Mouse (Mus musculus): Measurements from ENCODE around the gene Vgll4. TPM values are rescaled to one million over a fixed set of nuclear protein-coding genes. Genes with fewer than 3 reads are reported as not detected.
A peak's percentile ranks its signal among the peaks of the same experiment; 100 is the strongest.

The Vgll4 gene
- total and polyA plus RNA-seq, 2 experiments = 24.3 to 44.5 TPM

DNA sequence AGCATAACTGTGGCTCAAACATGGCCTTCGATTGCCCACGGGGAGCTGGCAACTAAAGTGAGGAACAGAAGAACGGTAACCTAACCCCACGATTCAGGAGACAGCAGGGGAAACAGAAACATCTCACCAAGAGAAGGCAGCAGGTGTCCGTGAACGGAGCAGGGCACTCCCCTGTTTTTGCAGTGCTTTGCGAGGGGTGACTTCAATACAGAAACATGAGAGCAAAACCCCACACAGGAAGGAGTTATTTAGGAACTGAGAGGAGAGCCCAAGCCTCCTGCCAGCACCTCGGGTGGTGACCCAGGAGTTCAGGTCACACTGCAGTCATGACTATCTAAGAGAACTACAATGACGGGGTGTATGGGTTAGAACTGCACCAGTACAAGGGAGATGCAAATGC is 40.5 kb upstream of the Vgll4 start:
- Histone ChIP-seq H3K36me3 (ENCODE audit: control insufficient read depth, insufficient read depth, low read length) (0 out of 2 replicates have a peak, but pooled peaks cover 1% of the 10 kb centered on the region), H3K27ac (replicated peaks; ENCODE audit: insufficient read depth, low read depth, low read length) (no peak overlapping the region), H3K79me2 (ENCODE audit: control insufficient read depth, insufficient read depth, low read length) (no peaks in the 10 kb centered on the region), H3K9ac (ENCODE audit: low read depth, low read length) (no peak overlapping the region), H3K4me3 (ENCODE audit: insufficient read depth, low read depth, low read length) (no peak overlapping the region), H3K27me3 (ENCODE audit: control insufficient read depth, insufficient read depth, low read length) (no peaks in the 10 kb centered on the region), H3K4me1 (ENCODE audit: control insufficient read depth, insufficient read depth, low read length) (no peaks in the 10 kb centered on the region)
- DNase-seq (ENCODE audit: extremely low read depth, low read depth, low spot score) = no peak
- 88% methylated on average over 9 of the region's 9 CpGs for WGBS
- TF ChIP-seq CTCF (IDR thresholded peaks at IDR 0.05; ENCODE audit: low read depth, low read length) (no peak), POLR2A (IDR thresholded peaks at IDR 0.05; ENCODE audit: extremely low read depth, insufficient read depth, low read length) (no peak)

DNA sequence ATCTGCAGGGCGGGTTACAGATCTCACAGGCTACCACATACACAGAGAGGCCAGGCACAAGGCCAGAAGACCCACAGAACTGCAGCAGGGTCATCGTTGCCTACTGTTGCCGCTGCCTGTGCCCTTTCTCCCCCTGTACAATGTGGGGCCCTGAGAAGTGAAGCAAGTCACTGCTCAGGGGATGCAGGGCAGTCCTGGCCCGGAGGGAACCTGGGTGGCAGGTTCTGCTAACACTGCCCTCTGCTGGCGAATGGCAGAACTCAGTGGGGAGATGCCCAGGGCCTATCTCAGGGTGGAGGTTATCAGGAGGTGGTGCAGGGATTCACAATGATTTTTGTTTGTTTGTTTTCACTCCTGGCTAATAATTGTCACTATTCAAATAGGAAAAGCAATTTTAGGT is 37.9 kb upstream of the Vgll4 start:
- Histone ChIP-seq H3K36me3 (ENCODE audit: control insufficient read depth, insufficient read depth, low read length) (0 out of 2 replicates have a peak, but pooled peaks cover 1% of the 10 kb centered on the region), H3K4me3 (ENCODE audit: insufficient read depth, low read depth, low read length) (no peak overlapping the region), H3K4me1 (ENCODE audit: control insufficient read depth, insufficient read depth, low read length) (no peaks in the 10 kb centered on the region), H3K9ac (ENCODE audit: low read depth, low read length) (no peak overlapping the region), H3K27me3 (ENCODE audit: control insufficient read depth, insufficient read depth, low read length) (no peaks in the 10 kb centered on the region), H3K27ac (replicated peaks; ENCODE audit: insufficient read depth, low read depth, low read length) (no peak overlapping the region), H3K79me2 (ENCODE audit: control insufficient read depth, insufficient read depth, low read length) (no peaks in the 10 kb centered on the region)
- TF ChIP-seq POLR2A (IDR thresholded peaks at IDR 0.05; ENCODE audit: extremely low read depth, insufficient read depth, low read length) (no peak), CTCF (IDR thresholded peaks at IDR 0.05; ENCODE audit: low read depth, low read length) (peak; percentile 96)
- peak; percentile 31 for DNase-seq (ENCODE audit: extremely low read depth, low read depth, low spot score)
- WGBS = 41% methylated on average over 5 of the region's 5 CpGs

DNA sequence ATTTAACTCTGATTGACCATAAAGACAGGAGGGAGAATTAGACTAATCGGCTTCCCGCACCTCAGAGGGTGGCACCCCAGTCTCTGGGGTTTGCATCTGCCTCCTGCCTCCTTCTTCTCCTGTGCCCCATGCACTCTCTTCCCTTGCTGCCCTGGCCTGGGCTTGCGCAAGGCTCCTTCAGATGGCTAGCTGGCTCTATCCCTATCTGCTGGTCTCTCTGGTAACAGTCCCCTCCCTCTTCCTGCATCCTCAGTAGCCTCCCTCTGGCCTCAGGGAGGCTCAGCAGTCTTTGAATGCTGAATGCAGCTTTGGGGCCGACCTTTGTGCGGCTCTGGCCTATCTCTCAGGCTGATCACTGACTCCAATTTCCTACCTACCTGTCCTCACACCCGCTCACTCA is 37.2 kb upstream of the Vgll4 start:
- H3K27ac ChIP-seq (replicated peaks; ENCODE audit: insufficient read depth, low read depth, low read length) = no peak overlapping the region
- no peak overlapping the region for H3K4me3 ChIP-seq (ENCODE audit: insufficient read depth, low read depth, low read length)
- no peaks in the 10 kb centered on the region for H3K79me2 ChIP-seq (ENCODE audit: control insufficient read depth, insufficient read depth, low read length)
- no peaks in the 10 kb centered on the region for H3K4me1 ChIP-seq (ENCODE audit: control insufficient read depth, insufficient read depth, low read length)
- TF ChIP-seq CTCF (IDR thresholded peaks at IDR 0.05; ENCODE audit: low read depth, low read length) (no peak), POLR2A (IDR thresholded peaks at IDR 0.05; ENCODE audit: extremely low read depth, insufficient read depth, low read length) (no peak)
- no peaks in the 10 kb centered on the region for H3K27me3 ChIP-seq (ENCODE audit: control insufficient read depth, insufficient read depth, low read length)
- peak; percentile 9 for DNase-seq (ENCODE audit: extremely low read depth, low read depth, low spot score)
- no peak overlapping the region for H3K9ac ChIP-seq (ENCODE audit: low read depth, low read length)
- WGBS = 71% methylated on average over 6 of the region's 6 CpGs
- no peaks in the 10 kb centered on the region for H3K36me3 ChIP-seq (ENCODE audit: control insufficient read depth, insufficient read depth, low read length)

DNA sequence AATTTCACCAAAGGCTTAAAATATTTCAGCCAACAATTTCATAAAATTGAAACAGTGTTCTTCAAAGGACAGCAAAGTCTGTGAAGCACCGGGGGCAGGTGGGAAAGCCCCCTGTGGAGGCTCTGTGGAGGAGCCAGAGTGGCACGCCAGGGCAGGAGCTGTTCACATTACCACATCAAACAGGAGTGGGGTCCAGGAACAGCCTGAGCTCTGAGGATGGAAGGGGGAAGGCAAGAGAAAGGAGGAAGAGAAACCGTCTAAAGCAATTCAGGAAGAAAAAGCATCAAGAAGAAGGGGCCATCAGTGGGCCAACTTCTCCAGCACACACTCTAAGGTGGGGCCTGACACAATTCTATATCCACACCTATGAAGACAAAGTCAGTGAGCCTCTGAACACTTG is 36.3 kb upstream of the Vgll4 start:
- Histone ChIP-seq H3K36me3 (ENCODE audit: control insufficient read depth, insufficient read depth, low read length) (no peaks in the 10 kb centered on the region), H3K27me3 (ENCODE audit: control insufficient read depth, insufficient read depth, low read length) (no peaks in the 10 kb centered on the region), H3K4me1 (ENCODE audit: control insufficient read depth, insufficient read depth, low read length) (no peaks in the 10 kb centered on the region), H3K79me2 (ENCODE audit: control insufficient read depth, insufficient read depth, low read length) (no peaks in the 10 kb centered on the region), H3K9ac (ENCODE audit: low read depth, low read length) (no peak overlapping the region), H3K4me3 (ENCODE audit: insufficient read depth, low read depth, low read length) (no peak overlapping the region), H3K27ac (replicated peaks; ENCODE audit: insufficient read depth, low read depth, low read length) (no peak overlapping the region)
- DNase-seq (ENCODE audit: extremely low read depth, low read depth, low spot score) = no peak
- WGBS = 89% methylated on average over 3 of the region's 3 CpGs
- no peak for TF ChIP-seq CTCF (IDR thresholded peaks at IDR 0.05; ENCODE audit: low read depth, low read length)
- TF ChIP-seq POLR2A (IDR thresholded peaks at IDR 0.05; ENCODE audit: extremely low read depth, insufficient read depth, low read length) = no peak

DNA sequence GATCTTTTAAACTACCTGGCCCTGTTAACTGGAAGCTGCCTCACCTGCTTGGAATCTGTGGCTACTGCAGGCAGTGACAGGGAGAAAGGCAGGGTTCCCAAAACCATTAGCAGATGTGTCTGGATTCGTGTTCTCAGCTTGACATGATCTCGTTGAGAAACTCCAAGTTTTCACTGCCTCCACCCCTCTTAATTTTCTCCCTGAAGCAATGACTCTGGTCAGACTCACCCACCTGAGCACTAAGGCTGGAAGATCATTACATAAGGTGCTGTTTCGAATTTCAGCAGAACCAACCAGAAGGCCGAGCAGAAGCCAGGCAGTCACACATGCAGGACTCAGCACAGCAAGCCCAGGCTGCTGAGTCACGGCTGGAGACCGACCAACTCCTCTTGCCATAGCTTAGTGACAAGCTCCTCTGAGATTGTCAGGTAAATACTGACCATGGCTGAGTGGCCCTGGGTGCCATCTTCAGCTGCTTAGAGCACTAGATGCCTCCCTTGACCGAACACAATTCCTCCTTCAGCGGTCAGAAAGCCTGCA is 35.6 kb upstream of the Vgll4 start:
- H3K4me3 ChIP-seq (ENCODE audit: insufficient read depth, low read depth, low read length) = no peak overlapping the region
- H3K27ac ChIP-seq (replicated peaks; ENCODE audit: insufficient read depth, low read depth, low read length) = no peak overlapping the region
- TF ChIP-seq CTCF (IDR thresholded peaks at IDR 0.05; ENCODE audit: low read depth, low read length) = no peak
- no peaks in the 10 kb centered on the region for H3K36me3 ChIP-seq (ENCODE audit: control insufficient read depth, insufficient read depth, low read length)
- no peaks in the 10 kb centered on the region for H3K4me1 ChIP-seq (ENCODE audit: control insufficient read depth, insufficient read depth, low read length)
- H3K79me2 ChIP-seq (ENCODE audit: control insufficient read depth, insufficient read depth, low read length) = no peaks in the 10 kb centered on the region
- 93% methylated on average over 8 of the region's 8 CpGs for WGBS
- no peaks in the 10 kb centered on the region for H3K27me3 ChIP-seq (ENCODE audit: control insufficient read depth, insufficient read depth, low read length)
- no peak for DNase-seq (ENCODE audit: extremely low read depth, low read depth, low spot score)
- no peak overlapping the region for H3K9ac ChIP-seq (ENCODE audit: low read depth, low read length)

DNA sequence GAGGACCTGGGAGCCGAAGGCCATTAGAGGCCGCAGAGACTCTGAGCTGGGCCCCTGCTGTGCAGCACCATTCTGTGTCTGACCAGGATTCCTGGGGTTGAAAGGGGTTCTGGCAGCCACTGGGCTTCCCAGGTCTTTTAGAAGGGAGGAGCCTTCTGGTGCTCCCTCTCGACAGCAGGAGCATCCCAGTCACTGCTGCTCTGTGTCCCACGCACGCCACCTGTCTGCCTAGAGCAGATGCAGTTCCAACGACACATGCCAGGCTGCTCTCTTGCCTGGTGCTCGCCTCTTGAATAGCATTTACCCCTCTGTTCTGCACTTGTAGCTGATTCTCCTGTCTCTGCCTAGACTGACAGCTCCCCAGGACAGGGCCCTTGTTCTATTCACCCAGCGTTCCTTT is 34.8 kb upstream of the Vgll4 start:
- no peaks in the 10 kb centered on the region for H3K79me2 ChIP-seq (ENCODE audit: control insufficient read depth, insufficient read depth, low read length)
- H3K4me3 ChIP-seq (ENCODE audit: insufficient read depth, low read depth, low read length) = no peak overlapping the region
- no peak overlapping the region for H3K27ac ChIP-seq (replicated peaks; ENCODE audit: insufficient read depth, low read depth, low read length)
- no peak overlapping the region for H3K9ac ChIP-seq (ENCODE audit: low read depth, low read length)
- no peaks in the 10 kb centered on the region for H3K27me3 ChIP-seq (ENCODE audit: control insufficient read depth, insufficient read depth, low read length)
- TF ChIP-seq POLR2A (IDR thresholded peaks at IDR 0.05; ENCODE audit: extremely low read depth, insufficient read depth, low read length) (no peak), CTCF (IDR thresholded peaks at IDR 0.05; ENCODE audit: low read depth, low read length) (no peak)
- WGBS = 97% methylated on average over 8 of the region's 8 CpGs
- no peaks in the 10 kb centered on the region for H3K36me3 ChIP-seq (ENCODE audit: control insufficient read depth, insufficient read depth, low read length)
- no peaks in the 10 kb centered on the region for H3K4me1 ChIP-seq (ENCODE audit: control insufficient read depth, insufficient read depth, low read length)
- no peak for DNase-seq (ENCODE audit: extremely low read depth, low read depth, low spot score)

Data from liver, adult 2 months (tissue).